Mouse (Mus musculus) testis, adult 2 months (tissue): ENCODE results near the gene Gm20388. TPM values are rescaled to one million over a fixed set of nuclear protein-coding genes. Genes with fewer than 3 reads are reported as not detected.

Experiments used
- H3K27ac ChIP-seq: fragments of 200-500 bp; 2 replicates; pipeline ENCODE4 v1.5.1; 2012; ENCODE audit warnings: low read depth, low read length; ENCODE audit not compliant: control insufficient read depth, insufficient read depth
- H3K27me3 ChIP-seq: fragments of 200-500 bp; 2 replicates; pipeline ENCODE4 v1.6.1; 2012; ENCODE audit warnings: mild to moderate bottlenecking, low read length, moderate library complexity; ENCODE audit not compliant: control insufficient read depth, insufficient read depth
- H3K36me3 ChIP-seq: fragments of 200-500 bp; 2 replicates; pipeline ENCODE4 v1.6.1; 2012; ENCODE audit warnings: mild to moderate bottlenecking, low read length; ENCODE audit not compliant: control insufficient read depth, insufficient read depth
- H3K4me1 ChIP-seq: fragments of 200-500 bp; 2 replicates; pipeline ENCODE4 v1.6.1; 2012; ENCODE audit warnings: low read length; ENCODE audit not compliant: control insufficient read depth, insufficient read depth
- H3K4me3 ChIP-seq: fragments of 200-500 bp; 2 replicates; pipeline ENCODE4 v1.5.1; 2012; ENCODE audit warnings: low read depth, mild to moderate bottlenecking, low read length, moderate library complexity, mixed read lengths; ENCODE audit not compliant: control insufficient read depth
- CTCF ChIP-seq: fragments of 200-500 bp; IDR thresholded peaks from 2 replicates; pipeline ENCODE4 v1.5.1; 2012; ENCODE audit warnings: low read depth, mild to moderate bottlenecking, inconsistent platforms, low read length, moderate library complexity; ENCODE audit not compliant: control insufficient read depth, insufficient read depth, insufficient replicate concordance
- POLR2A ChIP-seq: fragments of 200-500 bp; IDR thresholded peaks from 2 replicates; pipeline ENCODE4 v1.6.1; 2012; ENCODE audit warnings: low read depth, mild to moderate bottlenecking, inconsistent platforms, low read length, moderate library complexity; ENCODE audit not compliant: control insufficient read depth
- polyA plus RNA-seq: library from polyadenylated mRNA; depleted of rRNA; stranded (reverse); fragments of >200 nt; gene quantifications from 2 replicates; pipeline ENCODE4 v1.2.3, GENCODE M21; 2012

Gm20388 gene
- polyA plus RNA-seq, 1 experiment, result 5.6 TPM

- no peaks in the 10 kb centered on the region; the same call in 1 of the 2 replicates for H3K4me1 ChIP-seq
- no peaks in the 10 kb centered on the region for H3K27me3 ChIP-seq
- H3K36me3 ChIP-seq, result no peaks in the 10 kb centered on the region
- no peak overlapping the region for H3K27ac ChIP-seq
- H3K4me3 ChIP-seq, result no peak overlapping the region
- no peak for TF ChIP-seq CTCF
- no peak for TF ChIP-seq POLR2A
Observed at GRCm38 (mm10) chr8:120526577-120526976, 615.9 kb downstream of the Gm20388 start.

- Histone ChIP-seq H3K36me3 (no peaks in the 10 kb centered on the region), H3K4me1 (peaks cover 8% of the 10 kb centered on the region), H3K27ac (no peak overlapping the region), H3K4me3 (no peak overlapping the region), H3K27me3 (no peaks in the 10 kb centered on the region)
- TF ChIP-seq CTCF (no peak), POLR2A (no peak)
Observed at GRCm38 (mm10) chr8:120528332-120528731, 617.7 kb downstream of the Gm20388 start.

GRCm38 (mm10) chr8:120529226-120529625 lies 618.6 kb downstream of the Gm20388 start:
- TF ChIP-seq POLR2A (no peak), CTCF (no peak)
- Histone ChIP-seq H3K4me3 (no peak overlapping the region), H3K27ac (no peak overlapping the region), H3K36me3 (no peaks in the 10 kb centered on the region), H3K4me1 (peaks cover 17% of the 10 kb centered on the region), H3K27me3 (no peaks in the 10 kb centered on the region)

DNA sequence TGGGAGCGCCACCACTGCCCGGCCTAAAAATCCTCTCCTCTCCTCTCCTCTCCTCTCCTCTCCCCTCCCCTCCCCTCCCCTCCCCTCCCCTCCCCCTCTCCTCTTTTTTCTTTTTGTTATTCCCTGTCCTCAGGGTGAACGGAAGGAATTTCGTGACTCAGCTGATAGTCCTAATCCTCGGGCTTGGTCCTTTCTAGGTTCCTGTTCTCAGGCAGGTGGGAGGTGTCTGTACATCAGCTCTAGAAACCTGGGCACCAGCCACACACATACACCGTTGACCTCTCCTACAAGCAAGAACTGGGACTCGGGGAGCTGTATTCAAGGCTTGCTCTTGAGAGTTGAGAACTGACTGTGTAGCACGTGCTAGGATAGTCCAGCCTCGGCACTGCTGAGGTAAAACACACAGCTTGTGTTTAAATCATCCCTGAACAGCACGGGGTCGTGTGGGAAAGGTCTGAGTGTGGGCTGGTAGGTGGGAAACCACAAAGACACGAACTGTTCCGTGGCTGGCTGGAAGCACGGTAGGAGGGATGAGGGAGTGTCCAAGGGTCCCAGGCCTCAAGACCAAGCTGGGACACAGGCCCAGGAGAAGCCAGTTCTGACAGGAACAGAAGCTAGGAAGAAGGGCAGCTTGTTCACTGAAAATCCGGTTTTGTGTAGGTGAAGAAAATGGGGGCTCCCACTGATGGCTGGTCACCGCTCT lies 620.5 kb downstream of the Gm20388 start:
- H3K27me3 ChIP-seq, result no peaks in the 10 kb centered on the region
- peaks cover 33% of the 10 kb centered on the region for H3K4me1 ChIP-seq
- H3K27ac ChIP-seq, result no peak overlapping the region
- H3K4me3 ChIP-seq, result no peak overlapping the region
- H3K36me3 ChIP-seq, result no peaks in the 10 kb centered on the region
- TF ChIP-seq CTCF, result no peak
- TF ChIP-seq POLR2A, result no peak

DNA sequence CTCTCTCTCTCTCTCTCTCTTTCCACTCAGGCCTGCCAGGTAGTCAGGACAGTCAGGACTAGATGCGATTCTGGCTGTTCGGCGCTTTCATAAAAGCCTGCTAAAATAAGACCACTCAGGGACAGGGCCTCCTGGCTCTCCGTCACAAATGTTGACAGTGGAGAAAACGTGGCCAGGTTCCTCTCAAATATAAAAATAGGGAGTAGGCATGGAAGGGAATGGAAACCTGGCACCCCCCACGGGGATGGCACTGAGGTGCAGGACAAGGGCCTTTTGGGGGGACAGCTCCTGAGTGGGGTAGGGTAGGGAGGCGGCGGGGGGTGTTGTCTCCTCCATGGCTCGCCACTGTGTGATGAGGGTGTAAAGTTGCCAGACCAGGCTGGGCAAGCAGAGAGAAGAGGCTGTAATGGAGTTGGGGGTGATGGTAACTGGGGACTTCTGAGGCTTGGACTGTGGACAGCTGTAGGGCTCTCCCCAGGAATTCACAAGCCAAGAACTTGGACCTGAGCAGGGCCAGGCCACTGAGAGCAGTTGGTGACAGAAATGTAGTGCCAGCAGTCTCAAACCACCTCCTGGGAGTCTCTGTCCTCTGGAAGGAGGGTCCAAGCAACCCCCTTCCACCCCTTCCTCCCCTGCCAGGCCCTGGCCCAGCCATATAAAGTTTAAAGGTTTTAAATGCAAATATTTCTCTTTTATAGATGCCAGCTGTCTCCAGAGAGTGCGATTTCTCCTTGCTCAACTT lies 621.3 kb downstream of the Gm20388 start:
- Histone ChIP-seq H3K4me1 (peaks cover 37% of the 10 kb centered on the region), H3K36me3 (no peaks in the 10 kb centered on the region), H3K27me3 (no peaks in the 10 kb centered on the region), H3K27ac (no peak overlapping the region), H3K4me3 (no peak overlapping the region)
- TF ChIP-seq POLR2A (no peak), CTCF (no peak)

DNA sequence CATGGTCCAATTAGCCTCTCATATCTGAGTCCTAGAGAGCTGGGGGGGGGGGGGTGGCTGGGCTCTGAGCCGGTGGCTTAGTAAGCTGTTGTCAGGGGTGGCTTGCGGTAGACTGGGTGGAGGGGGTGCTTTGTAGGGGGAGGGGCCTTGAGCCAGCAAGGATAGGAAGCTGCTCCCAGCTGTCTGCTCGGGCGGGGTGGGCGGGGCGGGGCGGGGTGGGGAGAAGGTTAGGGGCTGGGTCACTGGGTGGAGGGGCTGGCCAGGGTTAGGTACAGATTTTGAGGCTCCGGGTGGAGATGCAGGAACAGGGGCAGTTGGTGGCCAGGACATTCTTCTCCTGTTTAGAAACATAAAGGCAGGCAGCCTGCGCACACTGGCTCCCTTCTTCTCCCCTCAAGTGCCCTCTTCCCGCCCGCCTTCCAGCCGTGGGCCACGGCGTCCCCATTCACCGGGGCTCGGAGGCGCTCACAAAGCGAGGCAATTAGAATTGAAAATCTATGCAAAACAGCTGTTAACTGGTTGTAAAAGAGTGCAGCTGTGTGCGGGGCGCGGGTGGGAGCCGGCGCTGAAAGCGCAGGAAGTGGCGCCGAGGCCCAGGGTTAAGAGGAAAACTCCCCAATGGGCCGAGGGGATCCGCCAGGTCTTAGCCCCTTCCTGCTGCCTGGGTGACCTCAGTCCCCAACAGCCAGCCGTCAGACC lies 622.0 kb downstream of the Gm20388 start:
- Histone ChIP-seq H3K27ac (no peak overlapping the region), H3K4me3 (no peak overlapping the region), H3K4me1 (peaks cover 40% of the 10 kb centered on the region), H3K36me3 (no peaks in the 10 kb centered on the region), H3K27me3 (no peaks in the 10 kb centered on the region)
- TF ChIP-seq POLR2A (no peak), CTCF (no peak)

- Histone ChIP-seq H3K36me3 (no peaks in the 10 kb centered on the region), H3K27ac (no peak overlapping the region), H3K27me3 (no peaks in the 10 kb centered on the region), H3K4me3 (no peak overlapping the region), H3K4me1 (peaks cover 45% of the 10 kb centered on the region)
- TF ChIP-seq POLR2A (no peak), CTCF (no peak)
Observed at GRCm38 (mm10) chr8:120533380-120533779, 622.7 kb downstream of the Gm20388 start.
